Mouse (Mus musculus) gonadal fat pad, adult 2 months (tissue): Measurements from ENCODE around the gene Ep300. TPM values are rescaled to one million over a fixed set of nuclear protein-coding genes. Genes with fewer than 3 reads are reported as not detected.
"Not testable (repeated sequence)": the region's sequence is repeated elsewhere in the genome, so short reads cannot be mapped to it uniquely, and the experiment has no call there.

Source experiments
- DNase-seq: peaks from one replicate; pipeline ENCODE4 v3.0.0-alpha.2; 2012; ENCODE audit warnings: low read depth
- polyA plus RNA-seq: library from polyadenylated mRNA; depleted of rRNA; stranded (reverse); fragments of >200 nt; gene quantifications from 2 replicates; pipeline ENCODE4 v1.2.3, GENCODE M21; 2012

Gene Ep300
- polyA plus RNA-seq, 1 experiment: 24.6 TPM

DNA sequence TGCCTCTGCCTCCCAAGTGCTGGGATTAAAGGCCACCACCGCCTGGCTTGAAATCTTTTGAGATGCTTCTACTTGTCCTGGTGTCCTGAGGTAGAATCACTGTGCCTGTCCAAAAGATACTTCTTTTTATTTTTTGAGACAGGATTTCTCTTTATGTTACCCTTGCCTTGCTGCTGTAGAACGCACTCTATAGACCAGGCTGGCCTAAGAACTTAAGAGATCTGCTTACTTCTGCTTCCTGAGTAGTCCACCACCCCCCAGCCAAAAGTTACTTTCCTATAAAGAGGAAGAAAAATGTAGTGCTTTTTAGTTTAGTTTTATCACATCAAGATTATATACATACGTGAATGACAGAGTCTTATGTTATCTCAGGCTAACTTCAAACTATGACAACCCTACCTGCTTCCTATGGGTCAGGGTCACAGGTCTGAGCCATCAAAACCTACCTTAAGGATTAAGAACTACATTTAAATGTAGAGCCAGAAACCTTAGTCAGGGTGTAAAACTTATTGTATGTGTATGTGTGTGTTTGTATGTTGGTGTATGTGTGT is 9.1 kb downstream of the Ep300 start:
- no peak for DNase-seq

GRCm38 (mm10) chr15:81598742-81599141 is 13.6 kb downstream of the Ep300 start:
- DNase-seq: not testable (repeated sequence)

DNA sequence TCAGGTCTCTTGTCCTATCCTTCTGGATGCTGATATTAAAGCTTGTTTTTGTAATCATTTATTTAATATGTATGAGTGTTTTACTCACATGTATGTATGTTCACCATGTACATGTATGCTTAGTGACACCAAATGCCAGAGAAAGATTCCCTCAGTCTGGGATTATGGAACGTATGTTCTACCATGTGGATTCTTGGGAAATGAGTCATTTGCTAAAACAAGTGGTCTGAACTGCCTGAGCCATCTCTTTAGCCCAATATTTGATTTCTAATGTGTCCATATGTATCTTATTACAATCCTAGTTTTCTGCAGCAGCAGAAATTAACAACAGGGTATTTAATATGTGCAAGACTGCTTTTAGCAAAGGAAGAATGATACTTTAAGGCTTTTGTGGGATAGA is 20.1 kb downstream of the Ep300 start:
- DNase-seq: no peak

- DNase-seq: no peak
These were observed 21.5 kb downstream of the Ep300 start for GRCm38 (mm10) chr15:81606634-81607033.

DNA sequence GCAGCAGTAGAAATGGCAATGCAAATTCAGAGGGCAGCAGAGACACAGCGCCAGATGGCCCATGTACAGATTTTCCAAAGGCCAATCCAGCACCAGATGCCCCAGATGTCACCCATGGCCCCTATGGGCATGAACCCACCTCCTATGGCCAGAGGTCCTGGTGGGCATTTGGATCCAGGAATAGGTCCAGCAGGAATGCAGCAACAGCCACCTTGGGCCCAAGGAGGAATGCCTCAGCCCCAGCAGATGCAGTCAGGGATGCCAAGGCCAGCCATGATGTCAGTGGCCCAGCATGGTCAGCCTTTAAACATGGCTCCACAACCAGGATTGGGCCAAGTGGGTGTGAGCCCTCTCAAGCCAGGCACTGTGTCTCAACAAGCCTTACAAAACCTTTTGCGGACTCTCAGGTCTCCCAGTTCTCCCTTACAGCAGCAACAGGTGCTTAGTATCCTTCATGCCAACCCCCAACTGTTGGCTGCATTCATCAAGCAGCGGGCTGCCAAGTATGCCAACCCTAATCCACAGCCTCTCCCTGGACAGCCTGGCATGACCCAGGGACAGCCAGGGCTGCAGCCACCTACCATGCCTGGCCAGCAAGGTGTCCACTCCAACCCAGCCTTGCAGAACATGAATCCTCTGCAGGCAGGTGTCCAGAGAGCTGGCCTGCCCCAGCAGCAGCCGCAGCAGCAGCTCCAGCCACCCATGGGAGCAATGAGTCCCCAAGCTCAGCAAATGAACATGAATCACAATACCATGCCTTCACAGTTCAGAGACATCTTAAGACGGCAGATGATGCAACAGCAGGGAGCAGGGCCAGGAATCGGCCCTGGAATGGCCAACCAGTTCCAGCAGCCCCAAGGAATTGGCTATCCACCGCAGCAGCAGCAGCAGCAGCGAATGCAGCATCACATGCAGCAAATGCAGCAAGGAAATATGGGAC is 64.6 kb downstream of the Ep300 start:
- peak; percentile 27 for DNase-seq

DNA sequence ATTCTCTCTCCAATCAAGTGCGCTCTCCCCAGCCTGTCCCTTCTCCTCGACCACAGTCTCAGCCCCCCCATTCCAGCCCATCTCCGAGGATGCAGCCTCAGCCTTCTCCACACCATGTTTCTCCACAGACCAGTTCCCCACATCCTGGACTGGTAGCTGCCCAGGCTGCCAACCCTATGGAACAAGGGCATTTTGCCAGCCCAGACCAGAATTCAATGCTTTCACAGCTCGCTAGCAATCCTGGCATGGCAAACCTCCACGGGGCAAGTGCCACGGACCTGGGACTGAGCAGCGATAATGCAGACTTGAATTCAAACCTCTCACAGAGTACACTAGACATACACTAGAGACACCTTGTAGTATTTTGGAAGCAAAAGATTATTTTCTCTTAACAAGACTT is 65.5 kb downstream of the Ep300 start:
- DNase-seq: no peak

- no peak for DNase-seq
These were observed 76.5 kb downstream of the Ep300 start for GRCm38 (mm10) chr15:81661701-81662100.

DNA sequence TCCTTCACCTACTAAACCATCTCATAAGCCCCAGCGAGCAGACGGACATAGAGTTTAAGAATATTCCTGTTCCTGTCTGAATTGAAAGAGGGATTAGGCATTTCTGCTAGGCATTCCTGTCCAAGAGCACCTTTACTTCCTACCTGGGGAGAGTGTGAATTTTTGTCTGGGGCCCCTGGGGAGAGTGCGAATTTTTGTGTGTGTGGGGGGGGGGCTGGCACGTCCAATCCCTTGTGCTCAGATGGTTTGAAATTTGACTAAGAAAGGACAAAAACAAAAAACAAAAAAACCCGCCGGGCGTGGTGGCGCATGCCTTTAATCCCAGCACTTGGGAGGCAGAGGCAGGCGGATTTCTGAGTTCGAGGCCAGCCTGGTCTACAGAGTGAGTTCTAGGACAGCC is 78.1 kb downstream of the Ep300 start:
- DNase-seq: no peak

DNA sequence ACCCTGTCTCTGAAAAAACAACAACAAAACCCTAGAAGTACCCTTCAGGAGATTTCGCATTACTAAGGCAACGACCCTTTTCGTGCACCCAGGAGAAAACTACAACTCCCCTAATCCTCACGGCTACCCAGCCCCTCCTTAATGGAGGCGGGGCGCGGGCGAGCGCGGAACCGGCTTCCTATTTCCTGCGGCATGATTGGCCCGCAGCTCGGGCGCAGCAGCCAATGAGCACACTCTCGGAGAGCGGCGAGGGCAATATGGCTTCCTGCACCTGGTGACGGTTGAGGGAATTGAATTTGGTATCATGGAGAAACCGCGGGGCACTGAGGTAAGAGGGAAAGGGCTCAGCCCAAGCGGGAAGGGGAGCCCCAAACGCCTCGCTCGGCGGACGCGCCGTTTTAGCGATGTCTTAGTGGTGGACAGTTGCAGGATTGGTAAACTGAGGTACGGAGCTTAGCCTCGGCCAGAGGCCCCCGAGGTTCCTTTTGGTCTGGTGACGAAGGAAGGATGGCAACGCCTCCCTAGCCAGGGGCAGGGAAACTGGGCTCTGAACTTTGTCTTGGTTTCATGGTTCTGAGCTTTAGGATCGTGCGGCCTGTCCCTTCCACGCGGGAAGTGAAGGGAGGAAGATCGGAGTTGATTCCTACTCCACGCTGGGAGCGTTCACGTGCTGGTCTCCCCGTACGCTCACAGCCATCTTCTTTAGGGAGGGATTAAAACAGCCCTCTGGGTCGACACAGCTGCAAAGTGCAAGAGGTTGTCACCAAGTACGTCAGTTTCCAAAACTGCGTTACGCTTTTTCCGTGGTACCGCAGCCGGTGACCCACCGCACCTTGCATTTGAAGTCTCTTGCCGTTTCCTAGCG is 78.8 kb downstream of the Ep300 start, which contains the start of gene L3mbtl2:
TSS of gene L3mbtl2 (plus strand) at position 193 of the 865 bp plus-strand sequence.
- DNase-seq: peak; percentile 28

DNA sequence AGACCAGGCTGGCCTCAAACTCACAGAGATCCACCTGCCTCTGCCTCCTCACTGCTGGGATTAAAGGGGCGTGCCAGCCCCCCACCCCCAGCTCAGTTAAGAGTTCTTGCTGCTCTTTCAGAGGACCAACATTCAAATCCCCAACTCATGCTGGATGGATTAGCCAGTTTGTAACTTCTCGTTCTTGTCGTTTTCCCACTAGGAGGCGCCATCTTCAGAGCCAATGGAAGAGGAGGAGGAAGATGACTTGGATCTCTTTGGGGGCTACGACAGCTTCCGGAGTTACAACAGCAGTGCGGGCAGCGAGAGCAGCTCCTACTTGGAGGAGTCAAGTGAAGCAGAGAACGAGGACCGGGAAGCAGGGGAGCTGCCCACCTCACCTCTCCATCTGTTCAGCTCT is 81.8 kb downstream of the Ep300 start:
- DNase-seq: no peak

DNA sequence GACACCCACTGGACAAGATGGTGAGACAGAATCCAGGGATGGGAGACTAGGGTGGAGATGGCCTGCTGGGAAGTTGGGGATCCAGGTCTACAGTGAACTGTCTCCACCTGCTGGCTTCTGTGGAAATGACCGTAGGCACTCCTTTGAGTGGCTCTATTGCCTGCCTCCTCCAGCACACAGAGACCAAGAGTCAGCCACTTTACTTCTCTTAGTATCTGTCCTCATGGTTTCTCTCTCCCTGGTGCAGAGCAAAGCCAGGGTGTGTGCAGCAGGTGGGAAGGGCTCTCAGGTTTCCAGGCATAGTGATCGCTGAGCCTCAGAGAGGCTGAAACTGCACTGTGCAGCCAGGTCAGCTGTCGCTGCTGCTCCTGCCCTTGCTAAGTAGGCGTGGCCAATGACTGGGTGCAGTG is 85.1 kb downstream of the Ep300 start:
- no peak for DNase-seq

DNA sequence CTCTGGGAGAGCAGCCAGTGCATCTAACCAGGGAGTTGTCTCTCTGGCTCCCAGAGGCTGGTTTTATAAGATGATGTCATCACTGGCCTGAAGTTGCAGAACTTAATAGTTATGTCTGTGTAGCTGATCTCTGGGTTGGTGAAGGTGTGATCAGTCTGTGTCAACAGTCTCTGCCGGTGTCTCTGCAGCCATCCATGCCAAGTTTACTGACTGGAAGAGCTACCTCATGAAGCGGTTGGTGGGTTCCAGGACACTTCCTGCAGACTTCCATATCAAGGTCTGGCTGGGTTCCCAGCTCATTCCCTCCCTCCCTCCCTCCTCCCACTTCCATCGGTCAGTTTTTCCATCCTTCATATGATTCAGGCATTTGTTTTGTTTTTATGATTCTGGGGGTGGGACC is 91.5 kb downstream of the Ep300 start:
- DNase-seq: no peak

GRCm38 (mm10) chr15:81680301-81680805 is 95.2 kb downstream of the Ep300 start:
- DNase-seq: peak; percentile 88

GRCm38 (mm10) chr15:81693366-81693966 is 108.3 kb downstream of the Ep300 start:
- no peak for DNase-seq

DNA sequence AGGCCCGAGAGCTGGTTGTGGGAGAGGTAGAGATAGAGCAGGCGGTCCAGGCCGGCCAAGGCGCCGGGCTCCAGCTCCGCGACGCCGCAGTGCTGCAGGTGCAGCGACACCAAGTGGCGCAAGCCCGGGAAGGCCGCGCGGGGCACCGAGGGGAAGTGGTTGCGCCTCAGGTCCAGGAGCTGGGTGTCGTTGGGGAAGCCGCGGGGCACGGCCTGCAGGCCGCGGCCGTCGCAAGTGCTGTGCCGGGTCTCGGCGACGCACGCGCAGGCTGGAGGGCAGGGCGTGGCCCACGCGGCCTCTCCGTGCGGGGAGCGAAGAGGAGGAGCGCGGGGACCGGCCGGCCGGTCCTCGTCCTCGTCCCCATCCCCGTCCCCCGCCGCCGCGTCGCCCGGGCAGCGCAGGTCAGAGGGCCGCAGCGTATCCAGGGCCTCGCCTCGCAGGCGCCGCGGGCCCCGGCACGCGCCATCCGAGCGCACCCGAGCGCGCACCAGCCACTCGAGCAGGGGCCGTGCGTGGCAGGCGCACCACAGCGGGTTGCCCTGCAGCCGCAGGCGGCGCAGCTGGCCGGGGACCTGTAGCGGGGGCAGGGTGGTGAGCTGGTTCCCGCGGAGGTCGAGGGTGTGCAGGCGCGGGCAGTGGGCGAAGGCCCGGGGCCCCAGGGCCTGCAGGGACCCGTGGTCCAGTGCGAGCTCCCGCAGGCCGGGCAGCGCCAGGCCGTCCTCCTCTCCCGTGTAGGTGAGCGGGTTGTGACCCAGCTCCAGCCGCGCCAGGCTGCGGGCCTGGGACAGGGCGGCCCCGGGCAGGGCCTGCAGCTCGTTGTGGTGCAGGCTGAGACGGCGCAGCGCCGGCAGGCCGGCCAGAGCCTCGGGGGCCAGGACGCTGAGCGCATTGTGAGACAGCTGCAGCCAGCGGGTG is 109.1 kb downstream of the Ep300 start:
- DNase-seq: no peak

DNA sequence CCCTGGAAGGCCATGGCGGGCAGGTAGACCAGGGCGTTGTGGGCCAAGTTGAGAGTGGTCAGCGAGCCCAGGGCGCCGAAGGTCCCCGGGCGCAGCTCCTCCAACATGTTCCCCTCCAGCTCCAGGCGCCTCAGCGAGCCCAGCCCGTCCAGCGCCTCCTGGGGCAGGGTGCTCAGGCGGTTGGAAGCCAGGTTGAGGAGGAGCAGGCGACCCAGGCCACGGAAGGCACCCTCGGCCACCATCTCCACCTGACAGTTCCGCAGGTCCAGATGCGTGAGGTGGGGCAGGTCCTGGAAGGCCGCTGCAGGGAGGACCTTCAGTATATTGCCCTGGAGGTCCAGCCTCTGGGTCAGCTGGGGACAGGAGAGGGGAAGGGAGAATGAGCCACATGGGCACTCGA is 109.7 kb downstream of the Ep300 start:
- no peak for DNase-seq

DNA sequence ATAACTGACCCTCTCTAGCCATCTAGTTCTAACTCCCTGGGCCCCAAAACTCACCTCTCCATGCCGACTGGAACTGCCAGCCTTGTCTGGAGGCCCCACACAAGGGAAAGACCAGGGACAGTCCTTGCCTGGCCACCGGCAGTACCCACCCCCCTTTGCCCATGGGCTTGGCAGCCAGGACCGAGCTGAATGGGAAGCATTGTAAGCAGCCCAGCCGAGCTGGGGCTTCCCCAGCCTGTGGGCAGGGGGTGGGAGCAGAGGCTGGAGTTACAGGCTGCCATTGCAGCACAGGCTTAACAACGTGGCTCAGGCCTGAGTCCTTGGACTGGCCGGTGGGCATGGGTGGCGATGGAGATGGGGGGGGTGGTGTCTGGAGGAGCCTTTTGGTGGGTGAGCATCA is 112.0 kb downstream of the Ep300 start, which contains the start of gene Chadl:
TSS of gene Chadl (minus strand) at position 113 of the 400 bp plus-strand sequence.
- DNase-seq: no peak

- no peak for DNase-seq
These were observed 112.7 kb downstream of the Ep300 start for GRCm38 (mm10) chr15:81697847-81698246.

DNA sequence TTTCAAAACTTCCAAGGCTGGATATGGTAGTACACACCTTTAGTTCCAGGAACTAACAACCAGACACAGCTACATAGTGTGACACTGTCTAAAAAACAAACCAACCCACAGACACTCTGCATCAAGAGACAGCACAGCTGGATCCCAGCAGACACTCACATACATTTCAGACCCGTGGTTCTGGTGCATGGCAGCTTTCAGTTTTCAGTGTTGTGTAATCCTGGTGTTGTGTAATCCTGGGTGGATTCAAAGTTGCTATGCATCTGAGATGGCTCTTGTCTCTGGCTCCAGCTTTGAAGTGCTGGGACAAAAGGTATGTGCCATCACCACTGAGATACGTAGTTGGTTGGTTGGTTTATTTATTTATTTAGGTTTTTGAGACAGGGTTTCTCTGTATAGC is 113.4 kb downstream of the Ep300 start:
- DNase-seq: peak; percentile 38

- DNase-seq: no peak
These were observed 115.0 kb downstream of the Ep300 start for GRCm38 (mm10) chr15:81700161-81700560.
